Mouse (Mus musculus) hindbrain, embryonic 15.5 days (tissue): ENCODE data around the gene Duxbl3. TPM values are rescaled to one million over a fixed set of nuclear protein-coding genes. Genes with fewer than 3 reads are reported as not detected.

Source experiments
- ATAC-seq: fragments of 200-750 bp; cut with Nextera tagmentation; 2 replicates; pipeline ENCODE4 v1.8.0; 2017; ENCODE audit warnings: low read depth, moderate number of reproducible peaks, moderate TSS enrichment; ENCODE audit not compliant: low FRiP score
- H3K27ac ChIP-seq: fragments of 300-500 bp; sonication (generic); replicated peaks from 2 replicates; pipeline ENCODE4 v1.5.1; 2015; ENCODE audit warnings: mild to moderate bottlenecking, inconsistent platforms
- H3K27me3 ChIP-seq: fragments of 300-500 bp; sonication (generic); 2 replicates; pipeline ENCODE4 v1.6.1; 2015; ENCODE audit warnings: control low read depth, inconsistent platforms
- H3K36me3 ChIP-seq: fragments of 300-500 bp; sonication (generic); 2 replicates; pipeline ENCODE4 v1.6.1; 2015; ENCODE audit warnings: control low read depth, inconsistent platforms
- H3K4me1 ChIP-seq: fragments of 300-500 bp; sonication (generic); replicated peaks from 2 replicates; pipeline ENCODE4 v1.6.1; 2015; ENCODE audit warnings: control low read depth, inconsistent platforms
- H3K4me2 ChIP-seq: fragments of 300-500 bp; sonication (generic); 2 replicates; pipeline ENCODE4 v1.6.1; 2015; ENCODE audit warnings: moderate library complexity, mild to moderate bottlenecking, inconsistent platforms
- H3K4me3 ChIP-seq: fragments of 300-500 bp; sonication (generic); 2 replicates; pipeline ENCODE4 v1.5.1; 2015; ENCODE audit warnings: mild to moderate bottlenecking, inconsistent platforms
- H3K9ac ChIP-seq: fragments of 300-500 bp; sonication (generic); 2 replicates; pipeline ENCODE4 v1.6.1; 2015; ENCODE audit warnings: inconsistent platforms
- H3K9me3 ChIP-seq: fragments of 300-500 bp; sonication (generic); 2 replicates; pipeline ENCODE4 v1.6.1; 2016; ENCODE audit warnings: control low read depth, inconsistent platforms
- WGBS: fragments of 180-500 bp; shearing (Covaris S2); methylation state at CpG from one replicate; pipeline ENCODE4 v1.1.7; 2015; 5-methylcytosine and 5-hydroxymethylcytosine counted together
- polyA plus RNA-seq: library from polyadenylated mRNA; unstranded; fragments of >200 nt; fragmentation: Nextera tagmentation; extraction: Ambion mirVana; gene quantifications from 2 replicates; pipeline ENCODE4 v1.2.1, GENCODE M21; 2015

Duxbl3 gene
- polyA plus RNA-seq, 1 experiment from 2014 or later: 0.39 TPM

GRCm38 (mm10) chr14:26316246-26316730, 58.5 kb downstream of the Duxbl3 start:
- no peaks in the 10 kb centered on the region for H3K9me3 ChIP-seq
- H3K4me1 ChIP-seq: no peaks in the 10 kb centered on the region
- no peaks in the 10 kb centered on the region for H3K27me3 ChIP-seq
- H3K4me2 ChIP-seq: no peak overlapping the region
- no peak overlapping the region for H3K4me3 ChIP-seq
- WGBS: 86% methylated on average over 3 of the region's 3 CpGs
- no peaks in the 10 kb centered on the region for H3K36me3 ChIP-seq
- no peak overlapping the region for H3K27ac ChIP-seq
- H3K9ac ChIP-seq: no peak overlapping the region
- ATAC-seq: no peak

Other genes starting within 250 kb of the Duxbl3 start
- gene Gm9780, start 215.3 kb upstream of the Duxbl3 start, polyA plus RNA-seq: 10.0 and 11.9 TPM in 2 replicates
- gene Tmem254c, start 190.6 kb upstream of the Duxbl3 start, polyA plus RNA-seq: 19.5 and 21.6 TPM in 2 replicates
- gene Cphx2, start 176.4 kb upstream of the Duxbl3 start, polyA plus RNA-seq: not detected in 2 replicates
- gene Cphx3, start 175.7 kb upstream of the Duxbl3 start, polyA plus RNA-seq: not detected in 2 replicates
- gene Duxbl2, start 139.6 kb upstream of the Duxbl3 start, polyA plus RNA-seq: 0.56 and 3.1 TPM in 2 replicates
- 4.1 and 6.1 TPM in 2 replicates for gene Plac9b, start 75.5 kb upstream of the Duxbl3 start, polyA plus RNA-seq
- 32.6 and 35.2 TPM in 2 replicates for gene Tmem254b, start 50.9 kb upstream of the Duxbl3 start, polyA plus RNA-seq